In the genomic region with DNA sequence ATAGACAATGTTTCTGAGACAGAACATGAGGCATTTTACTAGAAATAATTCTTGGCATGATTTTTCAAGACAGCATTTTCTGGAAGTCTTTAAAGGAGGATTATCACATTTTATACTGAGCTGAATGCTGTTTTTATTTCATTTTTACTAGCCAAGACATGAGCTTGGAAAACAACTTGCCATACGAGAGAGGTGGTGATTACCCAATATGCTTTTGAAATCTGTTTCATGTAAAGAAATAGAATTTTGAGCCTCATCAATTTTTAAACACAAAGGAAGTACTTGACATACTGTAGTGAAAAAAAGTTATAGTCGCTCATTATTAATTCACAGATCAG, we compare ENCODE assay signal across 17 mouse cellular contexts.
"Had no signal": no experiment of that assay in that cellular context is flagged by ENCODE, and none has a peak within 500 bp of the region (broad histone marks: within the 10 kb centered on the region; RNA-seq: fewer than 3 reads in every experiment).

No protein-coding gene starts in this region.

- H3K36me3 ChIP-seq: kidney, embryonic 15.5 days; limb, embryonic 10.5 days; limb, embryonic 13.5 days; liver, embryonic 12.5 days; liver, embryonic 15.5 days; lung, embryonic 15.5 days had no signal

- H3K4me1 ChIP-seq: kidney, embryonic 15.5 days; limb, embryonic 10.5 days; limb, embryonic 13.5 days; liver, embryonic 12.5 days; liver, embryonic 15.5 days; lung, embryonic 15.5 days; megakaryocyte, embryonic 14.5 days had no signal

- H3K27me3 ChIP-seq: kidney, embryonic 15.5 days; limb, embryonic 13.5 days; liver, embryonic 12.5 days; liver, embryonic 15.5 days; lung, embryonic 15.5 days; megakaryocyte, embryonic 14.5 days had no signal

- H3K4me3 ChIP-seq: kidney, embryonic 15.5 days; limb, embryonic 10.5 days; limb, embryonic 13.5 days; liver, embryonic 12.5 days; liver, embryonic 15.5 days; lung, embryonic 15.5 days; megakaryocyte, embryonic 14.5 days had no signal

- H3K9me3 ChIP-seq: kidney, embryonic 15.5 days; limb, embryonic 10.5 days; limb, embryonic 13.5 days; liver, embryonic 12.5 days; liver, embryonic 15.5 days; lung, embryonic 15.5 days; megakaryocyte, embryonic 14.5 days had no signal

- H3K27ac ChIP-seq: kidney, embryonic 15.5 days; limb, embryonic 10.5 days; limb, embryonic 13.5 days; liver, embryonic 12.5 days; liver, embryonic 15.5 days; lung, embryonic 15.5 days had no signal

- DNase-seq: kidney, postnatal 10 days; kidney, postnatal 36 days; liver; lung, adult 18-20 months; lung, postnatal 10 days; lung, postnatal 36 days; thymus, adult 2 months; thymus, postnatal 14 days; thymus, postnatal 4 days had no signal

- ATAC-seq: liver, embryonic 12.5 days had no signal

- H3K9ac ChIP-seq: kidney, embryonic 15.5 days; limb, embryonic 13.5 days; liver, embryonic 12.5 days; liver, embryonic 15.5 days; lung, embryonic 15.5 days had no signal

- H3K4me2 ChIP-seq: kidney, embryonic 15.5 days; limb, embryonic 13.5 days; liver, embryonic 12.5 days; liver, embryonic 15.5 days; lung, embryonic 15.5 days; midbrain, embryonic 11.5 days had no signal
